Mouse (Mus musculus): ENCODE measurements around the gene Ube2o.

DNA sequence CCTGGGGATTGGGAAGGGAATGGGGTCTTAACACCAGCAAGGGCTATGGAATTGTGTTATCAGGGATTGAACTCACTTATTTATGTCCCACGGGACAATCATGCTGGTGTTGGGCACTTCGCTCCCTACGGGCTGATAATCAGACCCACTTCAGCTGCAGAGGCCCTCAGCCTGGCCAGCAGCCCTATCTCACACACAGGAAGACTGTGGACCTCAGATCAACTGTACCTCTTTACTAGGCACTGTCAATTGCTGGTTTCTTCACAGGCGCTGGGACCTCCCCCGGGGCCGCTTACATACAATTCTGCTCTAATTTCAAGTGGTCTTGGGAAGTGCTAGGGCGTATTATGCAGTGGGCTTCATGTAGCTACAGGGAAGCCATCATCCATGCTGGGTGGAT is 44.6 kb downstream of the Ube2o start:
- TF ChIP-seq POLR2AphosphoS5 (IDR thresholded peaks at IDR 0.05; ENCODE audit: insufficient replicate concordance, low read depth, low read length) (no peak), GATA1 (IDR thresholded peaks at IDR 0.05; ENCODE audit: borderline replicate concordance, low read length) (no peak), CTCF (IDR thresholded peaks at IDR 0.05; ENCODE audit: low read depth, low read length) (no peak), TAL1 (conservative IDR thresholded peaks at IDR 0.05; ENCODE audit: low read depth, low read length) (no peak), GATA2 (IDR thresholded peaks at IDR 0.05; ENCODE audit: borderline replicate concordance, low read depth, low read length) (no peak)

All from G1E (cell line).